Mouse (Mus musculus) large intestine, adult 2 months (tissue): ENCODE data around the gene Olfr139. TPM values are rescaled to one million over a fixed set of nuclear protein-coding genes. Genes with fewer than 3 reads are reported as not detected.

Source experiments
- DNase-seq: peaks from one replicate; pipeline ENCODE4 v3.0.0-alpha.2; 2012; ENCODE audit warnings: low read depth, low spot score
- WGBS: fragments of 180-500 bp; shearing (Covaris S2); methylation state at CpG from one replicate; pipeline ENCODE4 v1.1.7; 2018; 5-methylcytosine and 5-hydroxymethylcytosine counted together
- polyA plus RNA-seq: library from polyadenylated mRNA; depleted of rRNA; stranded (reverse); fragments of >200 nt; gene quantifications from 2 replicates; pipeline ENCODE4 v1.2.3, GENCODE M21; 2012; rRNA removed

The Olfr139 gene
- polyA plus RNA-seq: not detected in 2 replicates

GRCm38 (mm10) chr11:74056451-74056850 is at the start of gene Olfr139, which contains the start of gene Olfr399:
Olfr139 (minus strand) TSS chr11:74056551.
Olfr399 (minus strand) TSS chr11:74056615.
- 85% methylated on average over 2 of the region's 2 CpGs for WGBS
- DNase-seq: no peak

DNA sequence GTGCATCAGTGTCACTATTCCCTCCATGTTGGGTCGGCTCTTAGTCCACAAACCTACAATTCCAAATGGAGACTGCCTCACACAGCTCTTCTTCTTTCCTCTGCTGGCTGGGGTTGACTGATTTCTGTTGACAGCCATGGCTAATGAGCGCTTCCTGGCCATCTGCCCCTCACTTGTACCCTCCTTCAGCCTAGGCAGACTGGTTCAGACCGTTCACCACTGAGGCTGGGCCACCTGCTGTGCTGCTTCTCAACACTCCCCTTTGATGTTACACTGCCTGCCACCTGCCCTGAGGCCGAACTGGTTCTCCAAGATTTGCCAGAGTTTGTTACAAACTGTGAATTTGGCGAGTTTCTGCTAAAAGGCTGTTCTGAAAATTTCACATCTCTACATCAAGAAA is 48.7 kb upstream of the Olfr139 start:
- 26% methylated on average over 5 of the region's 5 CpGs for WGBS

GRCm38 (mm10) chr11:74101507-74101906 is 45.2 kb upstream of the Olfr139 start:
- whole genome bisulfite sequencing: 44% methylated on average over 2 of the region's 2 CpGs

More for the DNA sequence above, 48.7 kb upstream of the Olfr139 start:
- no peak for DNase-seq

DNA sequence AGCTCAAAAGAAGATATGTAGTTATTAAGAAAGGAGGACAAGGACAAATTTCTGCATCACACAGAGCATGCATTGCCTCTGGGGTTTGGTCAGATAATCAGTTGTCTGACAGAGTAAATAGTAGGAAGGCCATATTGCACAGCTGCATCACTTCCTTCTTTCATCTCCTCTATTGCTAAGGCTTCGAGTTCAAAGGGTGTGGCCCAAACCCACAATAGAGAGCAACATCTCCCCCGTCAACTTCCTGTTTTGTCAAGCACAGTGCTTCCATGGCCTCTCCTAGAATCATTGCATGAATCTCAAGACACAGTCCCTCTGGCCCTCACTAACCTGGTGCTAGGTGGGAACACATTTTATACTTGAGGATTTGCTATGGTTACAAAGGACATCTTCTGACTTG is 44.4 kb upstream of the Olfr139 start:
- DNase-seq: no peak
- 34% methylated on average over 2 of the region's 2 CpGs for whole genome bisulfite sequencing

More at GRCm38 (mm10) chr11:74101507-74101906, 45.2 kb upstream of the Olfr139 start:
- DNase-seq: no peak

DNA sequence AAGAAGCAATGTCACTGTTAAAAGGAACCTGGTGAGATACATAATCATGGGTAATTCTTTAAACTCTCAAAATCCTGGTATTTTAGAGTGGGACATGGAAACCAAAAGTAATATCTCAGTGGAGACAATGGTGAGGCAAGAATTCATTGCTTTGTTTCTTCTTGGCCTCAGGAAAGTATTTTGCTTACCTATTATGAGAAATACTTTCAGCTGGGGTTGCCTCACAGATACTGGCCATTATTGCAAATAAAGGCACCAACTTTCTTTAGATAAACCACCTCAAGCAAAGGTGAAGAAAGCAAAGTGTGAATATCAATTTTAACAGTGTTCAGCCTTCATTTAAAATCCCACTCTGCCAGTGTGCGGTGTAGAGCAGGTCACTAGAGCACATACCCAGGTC is 13.3 kb upstream of the Olfr139 start, which contains the start of gene Zfp616:
Gene Zfp616 (plus strand): TSS at position 301 of the 400 bp plus-strand sequence.
- DNase-seq: no peak
- 90% methylated on average over 1 of the region's 1 CpGs for WGBS

DNA sequence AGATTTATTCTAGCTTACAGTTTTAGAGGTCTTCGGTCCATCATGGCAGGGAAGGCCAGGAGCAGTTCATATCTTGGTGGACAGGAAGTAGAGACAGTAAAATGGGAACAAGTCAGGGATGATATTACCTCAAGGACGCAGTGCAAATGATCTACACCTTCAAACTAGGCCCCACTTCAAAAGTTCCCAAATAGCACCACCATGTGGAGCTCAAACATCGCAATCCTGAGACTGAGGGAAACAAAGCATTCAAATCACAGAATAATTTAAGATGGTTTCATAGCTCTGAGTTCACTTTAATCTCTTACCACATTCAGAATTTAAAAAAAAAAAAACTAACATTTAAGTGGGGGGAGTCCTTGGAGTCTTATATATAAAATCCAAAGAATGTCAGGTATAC is 5.0 kb downstream of the Olfr139 start:
- DNase-seq: no peak

More for the DNA sequence above, 5.0 kb downstream of the Olfr139 start:
- 66% methylated on average over 3 of the region's 3 CpGs for WGBS

Other genes with a start within 250 kb of the Olfr139 start
- gene Olfr392, start 239.5 kb downstream of the Olfr139 start, polyA plus RNA-seq: not detected in 2 replicates
- not detected in 2 replicates for gene Olfr393, start 205.1 kb downstream of the Olfr139 start, polyA plus RNA-seq
- not detected in 2 replicates for gene Olfr394, start 165.8 kb downstream of the Olfr139 start, polyA plus RNA-seq
- gene Olfr395, start 147.3 kb downstream of the Olfr139 start, polyA plus RNA-seq: not detected in 2 replicates
- not detected in 2 replicates for gene Olfr23, start 119.9 kb downstream of the Olfr139 start, polyA plus RNA-seq
- not detected in 2 replicates for gene Olfr397, start 95.7 kb downstream of the Olfr139 start, polyA plus RNA-seq
- gene Olfr398, start 66.1 kb downstream of the Olfr139 start, polyA plus RNA-seq: not detected in 2 replicates
- not detected in 2 replicates for gene Olfr399, start 64 bp upstream of the Olfr139 start, polyA plus RNA-seq
- not detected in 2 replicates for gene Zfp616, start 13.4 kb upstream of the Olfr139 start, polyA plus RNA-seq
- not detected in 2 replicates for gene Olfr401, start 57.2 kb upstream of the Olfr139 start, polyA plus RNA-seq
- gene Olfr402, start 97.0 kb upstream of the Olfr139 start, polyA plus RNA-seq: not detected in 2 replicates
- gene Olfr403, start 129.7 kb upstream of the Olfr139 start, polyA plus RNA-seq: not detected in 2 replicates
- not detected in 2 replicates for gene Olfr43, start 154.8 kb upstream of the Olfr139 start, polyA plus RNA-seq
- gene Olfr406, start 203.3 kb upstream of the Olfr139 start, polyA plus RNA-seq: not detected in 2 replicates
- gene Olfr59, start 227.2 kb upstream of the Olfr139 start, polyA plus RNA-seq: not detected in 2 replicates